Mouse (Mus musculus): ENCODE results near the gene Galnt7. TPM values are rescaled to one million over a fixed set of nuclear protein-coding genes. Genes with fewer than 3 reads are reported as not detected.

Gene Galnt7
- polyA plus RNA-seq, 2 experiments = 2.5 to 4.4 TPM

- Histone ChIP-seq H3K4me3 (ENCODE audit: insufficient read depth in 1 of 2, low read depth in 2 of 2, low read length in 2 of 2) (no peak overlapping the region), H3K4me1 (replicated peaks; ENCODE audit: control insufficient read depth in 2 of 2, insufficient read depth in 2 of 2, low read length in 1 of 2) (peaks cover 0 to 13% of the 10 kb centered on the region in 2 experiments; a peak in 3 of 4 replicates), H3K27ac (no peak overlapping the region), H3K9ac (replicated peaks) (no peak overlapping the region), H3K4me2 (ENCODE audit: low read depth) (no peak overlapping the region), H3K9me3 (ENCODE audit: control insufficient read depth, low read length) (no peaks in the 10 kb centered on the region), H3K27me3 (ENCODE audit: control insufficient read depth, insufficient read depth, low read length) (no peaks in the 10 kb centered on the region), H3K36me3 (replicated peaks; ENCODE audit: control insufficient read depth, insufficient read depth, low read depth) (no peaks in the 10 kb centered on the region)
- ATAC-seq (ENCODE audit: insufficient read depth) (no peak), DNase-seq (ENCODE audit: low read depth in 3 of 3, low spot score in 3 of 3) (no peak)
- no peak for TF ChIP-seq CTCF (IDR thresholded peaks at IDR 0.05; ENCODE audit: low read depth)
- no peak for TF ChIP-seq EP300 (IDR thresholded peaks at IDR 0.05; ENCODE audit: low read depth)
- WGBS (ENCODE audit: insufficient replicate concordance) = 30% methylated on average over 4 of the region's 4 CpGs
Measured at GRCm38 (mm10) chr8:57586667-57587066, 66.2 kb downstream of the Galnt7 start.

GRCm38 (mm10) chr8:57585831-57586230 is 67.0 kb downstream of the Galnt7 start:
- peaks cover 0 to 11% of the 10 kb centered on the region in 2 experiments; a peak in 2 of 4 replicates for H3K4me1 ChIP-seq (replicated peaks; ENCODE audit: control insufficient read depth in 2 of 2, insufficient read depth in 2 of 2, low read length in 1 of 2)
- H3K36me3 ChIP-seq (replicated peaks; ENCODE audit: control insufficient read depth, insufficient read depth, low read depth) = no peaks in the 10 kb centered on the region
- no peaks in the 10 kb centered on the region for H3K27me3 ChIP-seq (ENCODE audit: control insufficient read depth, insufficient read depth, low read length)
- no peak overlapping the region for H3K27ac ChIP-seq
- ATAC-seq (ENCODE audit: insufficient read depth) = no peak
- no peak overlapping the region for H3K9ac ChIP-seq (replicated peaks)
- 61% methylated on average over 3 of the region's 3 CpGs for WGBS (ENCODE audit: insufficient replicate concordance)
- no peak overlapping the region for H3K4me2 ChIP-seq (ENCODE audit: low read depth)
- H3K4me3 ChIP-seq (ENCODE audit: insufficient read depth in 1 of 2, low read depth in 2 of 2, low read length in 2 of 2) = no peak overlapping the region
- TF ChIP-seq EP300 (IDR thresholded peaks at IDR 0.05; ENCODE audit: low read depth) = no peak
- no peak for DNase-seq (ENCODE audit: low read depth in 3 of 3, low spot score in 3 of 3)
- no peaks in the 10 kb centered on the region for H3K9me3 ChIP-seq (ENCODE audit: control insufficient read depth, low read length)

- WGBS (ENCODE audit: insufficient replicate concordance) = 77% methylated on average over 5 of the region's 5 CpGs
- Histone ChIP-seq H3K4me3 (ENCODE audit: insufficient read depth in 1 of 2, low read depth in 2 of 2, low read length in 2 of 2) (no peak overlapping the region), H3K4me1 (replicated peaks; ENCODE audit: control insufficient read depth in 2 of 2, insufficient read depth in 2 of 2, low read length in 1 of 2) (peaks cover 0 to 9% of the 10 kb centered on the region in 2 experiments; a peak in 2 of 4 replicates), H3K9me3 (ENCODE audit: control insufficient read depth, low read length) (no peaks in the 10 kb centered on the region), H3K27me3 (ENCODE audit: control insufficient read depth, insufficient read depth, low read length) (no peaks in the 10 kb centered on the region), H3K36me3 (replicated peaks; ENCODE audit: control insufficient read depth, insufficient read depth, low read depth) (no peaks in the 10 kb centered on the region), H3K4me2 (ENCODE audit: low read depth) (no peak overlapping the region), H3K9ac (replicated peaks) (no peak overlapping the region), H3K27ac (no peak overlapping the region)
- TF ChIP-seq EP300 (IDR thresholded peaks at IDR 0.05; ENCODE audit: low read depth) = no peak
- no peak for TF ChIP-seq CTCF (IDR thresholded peaks at IDR 0.05; ENCODE audit: low read depth)
- ATAC-seq (ENCODE audit: insufficient read depth) = no peak
- DNase-seq (ENCODE audit: low read depth in 3 of 3, low spot score in 3 of 3) = no peak
Measured at GRCm38 (mm10) chr8:57585128-57585442, 67.7 kb downstream of the Galnt7 start.

DNA sequence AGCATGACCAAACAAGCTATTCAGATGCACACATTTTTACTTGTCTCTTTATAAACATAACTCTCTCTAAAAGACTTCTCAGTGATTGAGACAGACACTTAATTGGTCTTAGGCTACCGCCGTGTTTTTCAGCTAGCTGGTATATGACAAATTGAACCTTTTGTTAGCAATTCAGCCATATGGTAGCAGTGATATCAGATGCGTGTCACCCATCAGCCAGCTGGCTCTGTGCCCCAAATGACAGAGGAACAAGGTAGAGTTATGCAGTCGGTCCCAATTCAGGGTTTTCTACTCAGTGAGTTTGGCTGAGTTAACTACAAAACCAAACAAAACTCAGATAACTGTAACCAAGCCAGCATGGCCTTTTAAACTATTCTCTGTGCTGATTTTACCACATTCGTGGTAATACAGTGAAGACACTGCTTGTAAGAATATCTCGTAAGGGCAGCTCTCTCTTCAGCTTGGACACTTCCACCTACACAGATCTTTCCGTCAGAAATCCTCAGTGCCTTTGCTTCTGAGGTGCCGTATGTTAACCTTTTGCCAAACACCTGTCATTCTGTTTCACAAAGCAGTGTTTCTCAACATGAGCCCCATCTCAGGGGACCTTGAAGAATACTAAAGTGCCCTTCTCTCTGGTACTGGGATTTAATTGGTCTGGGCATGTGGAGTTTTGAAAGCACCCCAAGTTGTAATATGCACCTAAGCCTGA is 68.3 kb downstream of the Galnt7 start:
- Histone ChIP-seq H3K4me1 (replicated peaks; ENCODE audit: control insufficient read depth in 2 of 2, insufficient read depth in 2 of 2, low read length in 1 of 2) (peaks cover 0 to 11% of the 10 kb centered on the region in 2 experiments; a peak in 2 of 4 replicates), H3K4me3 (ENCODE audit: insufficient read depth in 1 of 2, low read depth in 2 of 2, low read length in 2 of 2) (no peak overlapping the region), H3K9ac (replicated peaks) (no peak overlapping the region), H3K36me3 (replicated peaks; ENCODE audit: control insufficient read depth, insufficient read depth, low read depth) (no peaks in the 10 kb centered on the region), H3K4me2 (ENCODE audit: low read depth) (no peak overlapping the region), H3K9me3 (ENCODE audit: control insufficient read depth, low read length) (no peaks in the 10 kb centered on the region), H3K27ac (no peak overlapping the region), H3K27me3 (ENCODE audit: control insufficient read depth, insufficient read depth, low read length) (no peaks in the 10 kb centered on the region)
- no peak for TF ChIP-seq EP300 (IDR thresholded peaks at IDR 0.05; ENCODE audit: low read depth)
- 61% methylated on average over 8 of the region's 8 CpGs for WGBS (ENCODE audit: insufficient replicate concordance)
- no peak for DNase-seq (ENCODE audit: low read depth in 3 of 3, low spot score in 3 of 3)
- no peak for ATAC-seq (ENCODE audit: insufficient read depth)

DNA sequence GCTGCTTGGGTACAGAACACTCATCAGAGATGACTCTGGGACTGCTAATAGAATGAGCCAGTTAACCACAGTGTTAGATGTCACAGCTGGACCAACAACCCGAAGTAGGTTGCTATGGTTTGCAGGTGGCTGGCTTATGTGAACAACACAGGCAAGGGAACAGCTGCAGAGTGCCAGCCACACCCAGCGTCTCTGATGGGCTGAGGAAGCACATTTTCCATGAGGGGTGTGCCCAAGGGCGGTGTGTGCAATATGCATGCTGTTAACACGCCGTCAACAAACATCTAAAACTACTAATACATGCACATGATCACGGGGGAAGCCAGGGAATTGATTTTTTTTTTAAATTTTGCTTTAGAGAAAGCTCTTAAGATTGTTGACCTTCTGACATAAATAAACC is 73.0 kb downstream of the Galnt7 start:
- no peak overlapping the region for H3K4me2 ChIP-seq (ENCODE audit: low read depth)
- no peak overlapping the region for H3K4me3 ChIP-seq (ENCODE audit: insufficient read depth in 1 of 2, low read depth in 2 of 2, low read length in 2 of 2)
- H3K9ac ChIP-seq (replicated peaks) = no peak overlapping the region
- WGBS (ENCODE audit: insufficient replicate concordance) = 20% methylated on average over 6 of the region's 6 CpGs
- H3K27ac ChIP-seq = no peak overlapping the region
- no peaks in the 10 kb centered on the region for H3K27me3 ChIP-seq (ENCODE audit: control insufficient read depth, insufficient read depth, low read length)
- DNase-seq (ENCODE audit: low read depth in 3 of 3, low spot score in 3 of 3) = peak in 2 of 3 experiments; percentile 30 to 37
- TF ChIP-seq EP300 (IDR thresholded peaks at IDR 0.05; ENCODE audit: low read depth) (no peak), CTCF (IDR thresholded peaks at IDR 0.05; ENCODE audit: low read depth) (no peak)
- H3K4me1 ChIP-seq (replicated peaks; ENCODE audit: control insufficient read depth in 2 of 2, insufficient read depth in 2 of 2, low read length in 1 of 2) = peaks cover 12 to 32% of the 10 kb centered on the region in 2 experiments
- no peaks in the 10 kb centered on the region for H3K36me3 ChIP-seq (replicated peaks; ENCODE audit: control insufficient read depth, insufficient read depth, low read depth)
- no peaks in the 10 kb centered on the region for H3K9me3 ChIP-seq (ENCODE audit: control insufficient read depth, low read length)
- peak; percentile 64 for ATAC-seq (ENCODE audit: insufficient read depth)
